Mouse (Mus musculus) T-helper 17 cell (primary cell): ENCODE measurements around the gene Lmbr1.
"Not testable (repeated sequence)": the region's sequence is repeated elsewhere in the genome, so short reads cannot be mapped to it uniquely, and the experiment has no call there.

ENCODE experiments used
- in situ Hi-C, 2 experiments: fragments of 300-600 bp; cut with MboI, MseI; formaldehyde crosslinking; loops; 1 replicate in 1 of 2; 2 replicates in 1 of 2; pipeline ENCODE4 v1.15.1; 2025; ENCODE audit warnings: high pct_unique_total_duplicates in 2 of 2

The Lmbr1 gene

DNA sequence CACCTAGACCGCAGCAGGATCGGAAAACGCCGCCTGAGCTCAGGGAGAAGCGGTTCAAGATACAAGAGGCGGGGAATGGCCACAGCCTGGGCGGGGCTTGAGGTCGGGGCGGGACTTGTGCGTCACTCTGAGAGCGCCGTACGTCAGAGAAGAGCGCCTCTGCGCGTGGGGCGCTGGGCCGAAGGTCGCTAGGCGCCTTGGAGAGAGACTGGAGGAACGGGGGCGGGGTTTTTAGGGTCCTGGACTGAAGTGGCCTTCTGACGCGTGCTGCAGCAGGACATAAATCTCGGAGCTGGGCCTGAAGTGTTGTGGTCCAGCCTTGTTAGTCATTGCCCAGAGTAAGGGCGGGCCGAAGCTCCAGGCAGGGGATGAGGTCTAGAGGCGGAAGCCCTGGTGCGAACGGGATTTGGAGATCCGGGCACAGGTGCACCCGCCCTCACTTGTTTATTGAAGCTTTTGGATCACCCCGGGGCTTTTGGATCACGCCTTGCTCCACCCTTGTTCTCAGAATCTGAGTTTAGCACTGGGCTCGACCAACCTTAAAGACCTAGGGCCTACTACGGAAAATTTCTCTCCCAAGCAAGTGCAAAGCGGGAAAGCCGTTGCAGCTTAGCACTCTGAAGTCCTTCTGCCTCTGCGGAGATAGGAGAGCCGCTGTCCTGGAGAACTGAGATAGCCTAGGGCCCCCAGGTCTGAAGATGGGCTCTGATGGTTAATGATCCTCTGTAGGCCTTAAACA, at the start of gene Lmbr1:
TSS of gene Lmbr1 (minus strand) at position 93 of the 739 bp plus-strand sequence.
- in situ Hi-C loops = loop anchor here in 1 of 2 experiments (25.0 kb wide), 1 partner anchor 1259 kb away; the partner anchor contains the start of gene Slc35f6

DNA sequence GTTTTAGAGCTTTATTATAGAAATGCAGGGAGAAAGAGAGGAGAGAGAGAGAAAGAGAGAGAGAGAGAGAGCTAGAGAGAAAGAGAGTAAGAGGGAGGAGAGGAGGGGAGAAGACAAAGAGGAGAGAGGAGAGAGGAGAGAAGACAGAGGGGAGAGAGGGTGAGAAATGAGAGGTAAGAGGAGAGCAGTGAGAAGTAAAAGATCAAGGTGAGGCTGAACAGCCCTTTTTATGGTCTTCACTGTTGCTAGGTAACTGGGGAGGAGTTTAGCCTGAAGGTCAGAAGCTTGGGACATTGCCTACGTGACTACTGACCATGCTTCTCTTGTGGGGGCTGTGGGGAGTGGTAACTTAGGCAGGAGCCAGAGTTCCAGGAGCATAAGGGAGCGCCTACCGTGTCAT, 45.1 kb upstream of the Lmbr1 start:
- in situ Hi-C loops = not testable (repeated sequence)

DNA sequence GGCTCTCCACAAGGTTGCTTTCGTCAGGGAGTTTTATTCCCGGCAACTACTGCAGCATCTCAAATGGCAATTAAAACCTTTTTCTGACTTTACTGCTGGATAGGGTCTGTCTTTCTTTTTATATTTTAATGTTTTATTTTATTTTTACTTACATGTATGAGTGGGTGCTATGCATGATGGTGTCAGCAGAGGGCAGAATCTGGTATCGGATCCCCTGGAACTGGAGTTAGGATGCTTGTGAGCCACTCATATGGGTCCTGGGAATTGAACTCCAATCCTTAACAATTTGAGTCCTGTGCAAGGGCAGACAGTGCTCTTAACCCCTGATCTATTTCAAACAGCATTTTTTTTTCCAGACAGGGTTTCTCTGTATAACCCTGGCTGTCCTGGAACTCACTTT, 34.9 kb upstream of the Lmbr1 start:
- in situ Hi-C loops = no loop called here

DNA sequence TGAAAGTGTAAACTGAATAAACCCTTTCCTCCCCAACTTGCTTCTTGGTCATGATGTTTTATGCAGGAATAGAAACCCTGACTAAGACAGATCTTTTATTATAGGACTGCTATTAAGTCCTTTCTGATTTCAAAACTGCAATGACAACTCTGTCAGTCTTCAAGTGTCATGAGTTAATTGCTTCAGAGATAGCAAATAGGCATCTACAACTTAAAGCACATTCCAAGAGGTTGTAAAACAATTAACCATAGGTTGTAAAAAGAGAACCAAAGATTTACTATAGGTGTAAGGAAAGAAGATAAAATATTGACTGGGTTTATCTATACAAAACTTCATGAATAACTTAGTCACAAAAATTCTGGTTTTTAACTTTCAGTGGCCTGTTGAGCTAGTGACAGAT, 32.7 kb upstream of the Lmbr1 start:
- in situ Hi-C loops = no loop called here

DNA sequence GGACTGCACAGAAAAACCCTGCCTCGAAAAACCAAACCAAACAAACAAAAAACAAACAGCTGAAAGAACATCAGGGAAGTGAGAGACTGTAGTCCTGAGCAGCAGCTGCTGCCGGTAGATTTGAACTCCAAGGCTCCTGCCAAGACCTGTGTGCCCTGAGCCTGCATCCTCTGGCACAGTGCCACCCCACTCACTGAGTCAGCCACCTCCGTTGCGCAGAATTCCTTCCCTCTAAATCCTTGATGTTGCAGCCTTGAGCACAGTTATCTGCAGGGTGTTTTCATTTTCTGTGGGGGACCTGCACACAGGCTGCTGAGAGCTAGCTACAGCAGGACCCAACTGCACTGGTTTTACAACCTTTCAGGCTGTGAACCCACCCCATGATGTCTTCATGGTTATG, 20.2 kb upstream of the Lmbr1 start:
- in situ Hi-C loops = loop anchor here (5.0 to 25.0 kb wide), 2 partner anchors 289 to 1239 kb away; partner anchors contain the start of gene Slc35f6 (in 1 of the 2)

DNA sequence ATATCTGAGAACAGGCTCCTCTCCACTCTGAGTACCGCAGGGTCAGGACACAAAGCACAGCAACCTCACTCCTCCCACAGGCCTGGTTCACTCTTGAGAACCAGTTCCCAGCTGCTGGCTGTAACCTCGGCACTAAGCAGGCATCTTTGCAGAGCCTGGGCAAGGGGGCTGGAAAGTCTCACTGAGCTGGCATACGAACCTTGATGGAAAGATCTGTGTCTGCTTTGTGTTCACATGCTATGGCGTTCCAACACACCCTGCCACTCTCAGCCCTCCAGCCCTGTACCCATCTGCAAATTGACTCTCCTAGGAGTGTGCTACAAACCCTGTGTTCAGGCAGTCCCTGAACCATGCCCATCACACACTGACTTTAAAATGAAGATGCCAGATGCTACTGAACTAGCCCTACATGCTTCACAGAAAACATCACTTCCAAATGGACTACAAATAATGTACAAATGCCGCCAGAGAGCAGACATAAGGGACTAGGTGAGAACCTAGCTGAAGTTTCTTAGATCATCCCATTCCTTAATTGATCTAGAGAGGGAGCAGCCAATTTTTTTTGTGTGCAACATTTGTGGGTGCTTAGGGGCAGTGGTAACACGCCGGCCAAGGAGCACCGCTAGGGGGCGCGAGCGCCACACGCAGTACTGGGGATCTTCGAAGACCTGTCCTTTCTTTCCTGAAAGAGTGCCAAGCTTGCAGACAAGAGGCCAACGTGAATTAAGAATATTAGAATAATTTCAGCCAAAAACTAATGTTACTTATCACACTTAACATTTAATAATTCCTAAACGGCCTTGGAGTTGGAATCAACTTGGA, 11.0 kb upstream of the Lmbr1 start:
- in situ Hi-C loops = loop anchor here in 1 of 2 experiments (5.0 to 25.0 kb wide), 3 partner anchors 298 to 1604 kb away; partner anchors contain the start of gene Slc35f6

DNA sequence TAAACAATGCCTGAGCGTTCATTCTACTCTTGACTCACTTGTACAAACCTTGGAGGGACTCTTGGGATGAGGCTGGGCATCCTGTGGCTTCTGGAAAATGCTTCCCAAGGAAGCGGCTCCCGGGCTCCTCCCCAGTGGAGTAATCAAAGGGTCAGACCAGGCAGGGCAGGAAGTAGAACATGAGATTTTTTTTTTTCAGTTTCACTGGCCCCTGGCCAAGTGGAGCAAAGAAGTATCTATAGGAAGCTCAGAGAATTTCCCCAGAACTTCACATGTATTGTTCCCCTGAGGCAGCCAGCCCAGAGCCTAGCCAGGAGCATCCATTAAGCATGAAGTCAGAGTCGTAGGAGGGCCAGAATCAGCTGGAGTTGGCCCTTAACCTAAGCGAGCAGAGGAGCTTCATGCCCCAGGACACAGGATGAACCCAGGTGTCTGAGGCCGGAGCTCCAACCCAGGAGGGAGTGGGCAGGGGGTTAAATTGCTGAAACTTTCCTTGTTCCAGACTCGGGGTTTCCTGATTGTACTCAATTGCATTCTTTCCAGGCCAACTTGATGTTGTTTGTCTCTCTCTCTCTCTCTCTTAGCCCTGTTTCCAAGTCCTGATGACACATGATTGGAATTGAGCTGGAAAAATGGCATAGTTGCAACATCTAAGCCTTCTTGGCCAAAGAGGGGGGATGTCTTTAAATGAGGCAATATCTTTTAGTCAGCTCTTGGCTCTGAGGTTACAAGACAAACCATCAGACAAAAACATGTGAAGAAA, 10.2 kb upstream of the Lmbr1 start:
- in situ Hi-C loops = loop anchor here in 1 of 2 experiments (5.0 to 25.0 kb wide), 3 partner anchors 299 to 1604 kb away; partner anchors contain the start of gene Slc35f6

DNA sequence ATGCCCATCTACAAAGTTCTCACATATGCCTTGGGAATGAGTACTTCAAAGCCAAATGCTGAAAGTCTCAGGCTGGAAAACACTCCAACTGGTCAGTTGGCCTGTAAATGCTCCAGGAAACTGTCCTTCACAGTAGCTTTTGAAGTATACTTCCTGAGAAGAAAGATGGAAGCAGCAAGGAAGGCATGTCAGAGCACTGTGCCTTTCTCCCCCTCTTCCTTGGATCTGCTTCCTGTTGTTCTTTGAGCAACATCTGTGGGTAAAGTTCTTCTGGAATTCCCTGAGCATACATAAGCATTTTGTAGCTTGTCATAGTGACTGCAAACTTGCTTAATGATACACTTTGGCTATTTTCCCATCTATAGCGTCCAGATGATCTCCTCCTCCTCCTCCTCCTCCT, 9.4 kb upstream of the Lmbr1 start:
- in situ Hi-C loops = loop anchor here in 1 of 2 experiments (5.0 to 25.0 kb wide), 3 partner anchors 300 to 1603 kb away; partner anchors contain the start of gene Slc35f6

DNA sequence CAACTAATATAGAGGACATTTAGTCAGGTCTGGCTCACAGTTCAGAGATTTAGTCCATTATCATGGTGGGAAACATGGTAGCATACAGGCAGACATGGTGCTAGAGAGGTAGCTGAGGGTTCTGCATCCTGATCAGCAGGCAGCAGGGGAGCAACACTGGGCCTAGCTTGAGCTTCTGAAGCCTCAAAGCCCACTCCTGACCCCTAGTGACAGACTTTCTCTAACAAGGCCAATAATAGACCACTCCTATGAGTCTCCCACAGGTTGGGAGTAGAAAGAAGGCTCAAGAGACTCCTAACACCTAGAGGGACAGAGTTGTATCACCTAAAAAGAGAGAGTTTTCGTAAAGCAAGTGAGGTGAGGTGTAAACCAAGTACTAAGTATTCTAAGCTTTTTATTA, 4.6 kb upstream of the Lmbr1 start:
- in situ Hi-C loops = loop anchor here in 1 of 2 experiments (10.0 to 25.0 kb wide), 2 partner anchors 1255 to 1598 kb away; partner anchors contain the start of gene Slc35f6

DNA sequence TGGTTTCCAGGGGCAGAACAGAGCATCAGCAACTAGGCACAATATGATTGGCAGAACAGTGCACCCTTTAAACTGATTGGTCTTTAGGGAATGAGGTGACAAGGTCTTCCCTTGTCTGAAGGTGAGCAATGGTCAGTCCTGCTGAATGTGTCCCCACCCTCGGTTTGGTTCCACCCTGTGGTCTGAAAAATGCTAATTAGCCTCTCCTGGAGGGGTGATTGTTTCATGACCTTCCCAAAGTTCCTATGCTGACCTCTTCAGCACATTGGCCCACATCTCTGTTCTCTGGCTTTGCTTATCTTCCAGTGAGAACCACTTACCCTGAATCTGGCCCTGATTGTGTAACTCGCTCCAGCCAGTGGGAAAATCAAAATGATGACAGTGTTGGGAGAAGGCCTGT, 1.9 kb upstream of the Lmbr1 start:
- in situ Hi-C loops = loop anchor here in 1 of 2 experiments (10.0 to 25.0 kb wide), 2 partner anchors 1257 to 1595 kb away; partner anchors contain the start of gene Slc35f6

DNA sequence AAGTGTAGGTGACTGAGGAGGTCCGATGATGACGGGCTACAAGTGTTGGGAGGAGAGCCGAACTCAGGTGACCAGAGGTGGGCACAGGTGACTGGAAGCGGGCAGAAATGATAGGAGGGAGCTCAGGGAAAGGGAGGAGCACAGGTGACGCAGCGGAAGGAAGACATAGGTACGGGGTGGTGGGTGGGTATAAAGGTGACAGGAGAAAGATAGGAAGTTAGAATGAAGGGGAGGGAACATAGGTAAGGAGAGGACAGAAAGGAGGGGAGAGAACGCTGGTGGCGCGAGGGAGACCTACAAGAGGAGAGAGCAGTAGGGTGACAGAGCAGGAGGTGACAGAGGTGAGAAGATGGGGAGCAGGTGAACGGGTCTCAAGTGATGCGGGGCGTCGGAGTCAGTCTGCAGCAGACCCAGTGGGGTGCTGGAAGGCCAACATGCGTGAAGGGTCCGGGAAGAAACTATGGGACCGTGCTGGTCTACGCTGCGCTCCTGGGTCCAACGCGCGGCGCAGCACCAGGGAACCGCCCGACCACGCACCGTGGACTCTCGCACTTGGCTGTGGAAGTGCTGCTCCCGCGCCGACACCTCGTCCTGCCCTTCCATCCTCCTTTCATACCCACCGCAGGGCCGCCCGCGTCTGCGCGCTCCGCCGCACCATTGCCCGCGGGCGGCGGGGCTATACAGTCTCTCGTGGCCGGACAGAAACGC, 446 bp downstream of the Lmbr1 start:
- in situ Hi-C loops = loop anchor here in 1 of 2 experiments (25.0 kb wide), 1 partner anchor 1260 kb away; the partner anchor contains the start of gene Slc35f6

DNA sequence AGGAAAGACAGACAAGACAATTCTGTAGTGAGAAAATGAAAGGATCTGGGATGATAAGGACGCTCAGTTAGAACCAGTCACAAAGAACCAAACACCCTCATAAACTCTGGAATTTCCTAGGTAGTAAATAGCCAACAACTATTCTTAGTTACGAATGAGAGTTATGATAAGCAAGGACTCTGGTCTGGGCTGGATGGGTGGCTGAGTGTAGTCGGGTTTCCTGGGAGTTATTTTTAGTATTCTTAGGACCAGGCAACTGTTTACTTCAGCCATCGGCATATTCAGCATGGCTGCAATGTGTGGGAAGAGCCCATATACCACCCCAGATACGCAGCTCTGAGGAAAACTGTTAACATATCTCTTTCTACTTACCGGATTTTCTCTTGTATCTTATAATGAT, 14.7 kb downstream of the Lmbr1 start:
- in situ Hi-C loops = no loop called here

DNA sequence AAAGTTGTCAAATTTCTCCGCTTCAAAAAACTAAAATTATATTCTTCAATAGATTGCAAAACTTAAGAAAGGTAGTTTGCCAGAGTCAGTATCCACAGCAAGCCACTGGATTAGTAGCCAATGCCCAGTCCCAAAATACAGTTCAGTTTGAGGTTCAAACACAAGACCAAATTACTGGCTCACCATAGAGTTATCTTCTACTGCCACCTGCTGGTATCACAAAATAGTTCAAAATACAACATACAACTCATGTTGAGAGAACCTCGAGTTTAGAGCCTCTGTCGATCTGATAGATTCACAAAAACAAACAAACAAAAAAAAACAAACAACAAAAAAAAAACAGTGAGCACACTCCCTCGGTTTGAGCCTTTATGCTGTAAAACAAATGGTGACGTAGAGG, 42.4 kb downstream of the Lmbr1 start:
- in situ Hi-C loops = no loop called here

DNA sequence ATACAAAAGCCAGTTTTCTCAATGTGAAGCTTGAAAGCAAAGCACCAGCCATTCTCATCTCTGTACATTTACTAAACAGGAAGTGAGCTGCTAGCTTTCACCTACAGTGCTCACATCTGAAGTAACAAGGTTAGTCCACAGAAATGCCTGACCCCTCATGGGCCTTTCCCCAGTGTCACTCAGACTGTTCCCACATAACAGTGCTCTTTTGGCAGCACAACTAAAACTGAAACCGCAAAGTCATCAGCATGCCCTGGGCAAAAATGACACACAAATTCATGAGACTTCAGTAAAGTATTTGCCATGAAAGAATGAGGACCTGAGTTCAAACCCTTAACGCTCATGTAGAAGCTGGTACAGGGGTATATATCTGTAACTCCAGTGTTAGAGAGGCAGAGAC, 55.7 kb downstream of the Lmbr1 start:
- in situ Hi-C loops = no loop called here

DNA sequence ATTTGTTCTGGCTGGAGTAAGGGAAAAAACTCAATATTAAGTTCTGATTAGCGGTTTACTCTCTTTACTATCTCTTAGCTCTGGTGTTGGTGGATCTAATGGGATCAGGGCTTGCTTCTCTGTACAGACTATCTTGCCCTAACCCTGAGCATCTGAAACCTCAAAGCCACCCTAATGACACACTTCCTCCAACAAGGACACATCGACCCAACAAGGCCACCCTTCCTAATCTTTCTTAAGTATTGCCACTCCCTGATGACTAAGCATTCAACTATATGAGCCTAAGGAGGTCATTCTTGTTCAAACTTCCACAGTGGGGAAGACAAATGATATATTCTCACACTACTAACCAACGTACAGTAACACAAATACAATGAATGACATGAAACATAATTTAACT, 69.0 kb downstream of the Lmbr1 start:
- in situ Hi-C loops = no loop called here

DNA sequence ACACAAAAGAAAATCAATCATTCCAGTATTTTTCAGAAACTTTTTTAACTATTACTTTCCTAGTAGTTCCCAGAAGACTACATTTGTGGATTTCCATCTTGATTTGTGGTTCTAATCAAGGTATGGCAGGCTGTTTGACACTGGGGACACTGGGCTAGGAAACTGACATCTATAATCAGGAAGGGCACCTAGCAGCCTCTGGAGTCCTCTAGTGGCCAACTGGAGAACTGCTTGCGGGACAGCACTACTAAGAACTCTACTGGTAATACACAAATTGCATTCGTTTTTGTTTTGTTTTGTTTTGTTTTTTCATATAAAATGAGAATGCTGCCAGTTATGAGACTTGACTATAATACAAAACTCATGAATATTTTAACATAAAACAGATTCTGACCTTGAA, 85.0 kb downstream of the Lmbr1 start:
- in situ Hi-C loops = loop anchor here (5.0 kb wide), 1 partner anchor 841 kb away; no protein-coding TSS in a partner anchor

DNA sequence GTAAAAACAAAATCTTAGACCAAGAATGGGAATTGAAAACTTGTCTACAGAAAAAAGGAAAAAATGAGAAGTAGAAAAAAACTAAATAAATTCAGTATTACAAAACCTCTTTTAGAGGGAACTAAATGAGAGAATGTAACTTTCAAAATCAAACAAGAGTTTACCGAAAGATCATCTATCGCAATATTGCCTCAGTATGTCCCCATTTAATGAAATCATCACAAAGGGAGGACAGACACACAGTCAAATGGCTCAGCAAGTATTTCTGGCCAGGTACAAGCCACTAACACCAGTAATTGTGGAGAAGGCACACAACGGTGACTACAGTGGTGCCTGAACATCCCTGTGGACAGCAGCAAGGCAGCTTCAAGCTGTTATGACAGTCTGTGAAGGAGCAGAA, 88.1 kb downstream of the Lmbr1 start:
- in situ Hi-C loops = loop anchor here (5.0 kb wide), 1 partner anchor 838 kb away; no protein-coding TSS in a partner anchor

DNA sequence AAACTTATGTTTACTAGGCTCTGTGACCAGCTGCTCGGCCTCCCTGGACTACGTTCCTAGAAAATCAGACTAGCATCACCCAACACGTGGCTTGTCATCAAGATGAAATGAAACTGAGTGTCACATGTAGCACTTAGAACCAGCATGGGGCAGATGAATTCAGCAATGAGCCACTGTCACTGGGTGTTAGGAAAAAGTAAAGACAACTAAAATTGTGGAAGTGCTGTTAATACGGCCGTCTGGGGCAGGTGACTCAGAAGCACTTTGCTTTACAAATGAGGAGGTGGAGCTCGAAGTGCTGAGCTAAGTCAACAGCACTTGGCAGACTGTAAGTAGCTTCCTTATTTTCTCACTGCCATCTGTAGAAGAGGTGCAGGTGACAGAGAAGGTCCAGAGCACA, 88.5 kb downstream of the Lmbr1 start:
- in situ Hi-C loops = loop anchor here (5.0 kb wide), 1 partner anchor 837 kb away; no protein-coding TSS in a partner anchor

DNA sequence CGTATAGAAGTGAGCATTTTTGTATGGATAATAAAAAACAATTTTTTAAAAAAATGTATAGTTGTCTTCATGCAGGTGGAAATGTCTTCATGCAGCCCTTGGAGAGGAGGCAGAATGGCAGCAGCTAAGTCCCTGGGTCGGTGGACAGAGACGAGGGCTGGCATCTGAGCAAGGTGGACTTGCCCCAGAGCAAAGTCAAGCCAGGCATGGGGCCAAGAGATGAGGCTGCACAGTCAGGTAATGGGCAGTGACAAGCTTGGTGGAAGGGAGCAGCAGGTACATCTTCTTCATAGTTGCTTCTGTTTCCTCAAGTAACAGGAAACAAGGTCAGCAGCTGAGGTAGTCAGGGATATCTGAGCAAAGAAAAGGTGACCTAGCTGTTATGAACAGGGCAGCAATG, 97.1 kb downstream of the Lmbr1 start:
- in situ Hi-C loops = no loop called here

DNA sequence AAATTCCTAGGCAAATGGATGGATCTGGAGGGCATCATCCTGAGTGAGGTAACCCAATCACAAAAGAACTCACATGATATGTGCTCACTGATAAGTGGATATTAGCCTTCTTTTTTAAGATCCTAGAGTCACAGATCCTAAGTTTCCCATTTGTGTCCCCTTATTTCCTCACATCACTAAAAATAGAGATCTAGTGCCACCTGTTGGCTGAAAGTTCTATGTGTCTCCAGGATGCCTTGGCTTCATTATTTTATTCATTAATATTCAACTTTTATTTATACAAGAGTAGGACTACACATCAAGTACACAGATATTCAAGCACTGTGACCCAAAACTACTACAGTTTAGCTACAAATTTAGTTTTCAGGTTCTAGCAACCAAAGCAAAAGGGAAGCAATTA, 103.4 kb downstream of the Lmbr1 start:
- in situ Hi-C loops = no loop called here
